Comparison of ENCODE assay signal across 8 mouse cellular contexts in genomic region chr2:32082229-32082628, GRCm38 (mm10). TPM values are rescaled to one million over a fixed set of nuclear protein-coding genes. Genes with fewer than 3 reads are reported as not detected.
DNase-seq lines count a peak whose midpoint lies in the region; ATAC-seq and TF ChIP-seq lines count a peak whose summit lies in the region.

No protein-coding gene starts in this region.

- H3K4me3 ChIP-seq in layer of hippocampus, adult 2 months: peak overlapping the region; percentile 82
- H3K4me3 ChIP-seq in embryonic facial prominence, embryonic 14.5 days (ENCODE audit: low read depth, low read length): peak overlapping the region; percentile 63
- peak overlapping the region; percentile 68 for H3K4me3 ChIP-seq in limb, embryonic 13.5 days
- peak overlapping the region; percentile 3; the same call in 1 of the 2 replicates for H3K4me3 ChIP-seq in olfactory bulb, adult 2 months (ENCODE audit: insufficient read depth, low read depth, low read length)

- no peak for TF ChIP-seq CTCF in layer of hippocampus, adult 2 months (conservative IDR thresholded peaks at IDR 0.05)
- no peak for TF ChIP-seq CTCF in olfactory bulb, adult 2 months (IDR thresholded peaks at IDR 0.05; ENCODE audit: insufficient read depth, low read depth, low read length)

- no peaks in the 10 kb centered on the region for H3K36me3 ChIP-seq in embryonic facial prominence, embryonic 14.5 days (ENCODE audit: control insufficient read depth, insufficient read depth, low read length)
- no peaks in the 10 kb centered on the region for H3K36me3 ChIP-seq in limb, embryonic 13.5 days

- no peak for ATAC-seq in embryonic facial prominence, embryonic 14.5 days (ENCODE audit: low read depth)
- no peak for ATAC-seq in limb, embryonic 13.5 days (ENCODE audit: low FRiP score, low read depth)

- 0 out of 2 replicates have a peak, but pooled peaks cover 3% of the 10 kb centered on the region for H3K4me1 ChIP-seq in embryonic facial prominence, embryonic 14.5 days (ENCODE audit: control insufficient read depth, insufficient read depth, low read length)
- H3K4me1 ChIP-seq in limb, embryonic 13.5 days: peaks cover 20% of the 10 kb centered on the region
- 0 out of 2 replicates have a peak, but pooled peaks cover 8% of the 10 kb centered on the region for H3K4me1 ChIP-seq in olfactory bulb, adult 2 months (ENCODE audit: control insufficient read depth, insufficient read depth, low read length)

- WGBS in embryonic facial prominence, embryonic 14.5 days: 48% methylated on average over 2 of the region's 2 CpGs
- WGBS in limb, embryonic 13.5 days: 5% methylated on average over 2 of the region's 2 CpGs
- WGBS in olfactory bulb, adult 2 months: 77% methylated on average over 2 of the region's 2 CpGs

- no peak for DNase-seq in layer of hippocampus, adult 2 months (ENCODE audit: low spot score in 2 of 2)
- no peak for DNase-seq in layer of hippocampus, postnatal 14 days (ENCODE audit: low spot score in 2 of 2)
- DNase-seq in embryonic facial prominence, embryonic 14.5 days (ENCODE audit: low spot score): no peak
- DNase-seq in adrenal gland, adult 2 months: no peak
- no peak for DNase-seq in testis, postnatal 10 days (ENCODE audit: low spot score)
- no peak for DNase-seq in urinary bladder, postnatal 25 days (ENCODE audit: low spot score)

- no peaks in the 10 kb centered on the region for H3K9me3 ChIP-seq in embryonic facial prominence, embryonic 14.5 days (ENCODE audit: control insufficient read depth, low read length)
- no peaks in the 10 kb centered on the region for H3K9me3 ChIP-seq in limb, embryonic 13.5 days

- H3K27ac ChIP-seq in layer of hippocampus, adult 2 months: no peak overlapping the region
- H3K27ac ChIP-seq in embryonic facial prominence, embryonic 14.5 days (replicated peaks; ENCODE audit: low read depth, low read length): no peak overlapping the region
- no peak overlapping the region for H3K27ac ChIP-seq in limb, embryonic 13.5 days
- no peak overlapping the region for H3K27ac ChIP-seq in olfactory bulb, adult 2 months (ENCODE audit: insufficient read depth, low read depth, low read length)

- TF ChIP-seq POLR2A in olfactory bulb, adult 2 months (IDR thresholded peaks at IDR 0.05; ENCODE audit: insufficient read depth, low read depth, low read length): no peak

- H3K9ac ChIP-seq in embryonic facial prominence, embryonic 14.5 days (ENCODE audit: low read depth, low read length): 0 out of 2 replicates have a peak overlapping the region, but pooled peaks have one; percentile 60
- peak overlapping the region; percentile 70; the same call in 1 of the 2 replicates for H3K9ac ChIP-seq in limb, embryonic 13.5 days

- peaks cover 47% of the 10 kb centered on the region for H3K27me3 ChIP-seq in embryonic facial prominence, embryonic 14.5 days (replicated peaks; ENCODE audit: control insufficient read depth, insufficient read depth, low read length)
- H3K27me3 ChIP-seq in limb, embryonic 13.5 days: peaks cover 62% of the 10 kb centered on the region

- peak overlapping the region; percentile 100 for H3K4me2 ChIP-seq in embryonic facial prominence, embryonic 14.5 days (ENCODE audit: low read depth, low read length)
- H3K4me2 ChIP-seq in limb, embryonic 13.5 days (replicated peaks): peak overlapping the region; percentile 99

RNA-seq across cellular contexts. Expression of gene Fam78a, which starts 2.4 kb away (rescaled TPM):
- 1 to 10 TPM; 3.6 to 6.0 TPM for total RNA-seq in layer of hippocampus, adult 2 months (2021)
- 1 to 10 TPM; 2.4 to 2.7 TPM for total RNA-seq in layer of hippocampus, postnatal 14 days (2021)
- polyA plus RNA-seq in embryonic facial prominence, embryonic 14.5 days (2014; fragmentation: Nextera tagmentation; extraction: Ambion mirVana): 8.2 and 8.9 TPM in 2 replicates
- 4.5 and 5.4 TPM in 2 replicates for polyA plus RNA-seq in limb, embryonic 13.5 days (2015; fragmentation: Nextera tagmentation; extraction: Ambion mirVana)
- not detected in 2 replicates for polyA plus RNA-seq in olfactory bulb, adult 2 months (2012; ENCODE audit: insufficient read depth, insufficient read length, low replicate concordance, missing spikeins)
- total RNA-seq in adrenal gland, adult 2 months (2021): 1 to 10 TPM; 1.5 to 4.8 TPM
- 2.6 and 6.5 TPM in 2 replicates for polyA plus RNA-seq in adrenal gland, adult 2 months (2012; rRNA removed)

RNA-seq across cellular contexts. Expression of gene Plpp7, which starts 13.1 kb away (rescaled TPM):
- 10 to 100 TPM; 20.2 to 21.8 TPM for total RNA-seq in layer of hippocampus, adult 2 months (2021)
- 10 to 100 TPM; 20.2 to 21.5 TPM for total RNA-seq in layer of hippocampus, postnatal 14 days (2021)
- 11.7 and 13.0 TPM in 2 replicates for polyA plus RNA-seq in embryonic facial prominence, embryonic 14.5 days (2014; fragmentation: Nextera tagmentation; extraction: Ambion mirVana)
- 7.3 and 8.3 TPM in 2 replicates for polyA plus RNA-seq in limb, embryonic 13.5 days (2015; fragmentation: Nextera tagmentation; extraction: Ambion mirVana)
- polyA plus RNA-seq in olfactory bulb, adult 2 months (2012; ENCODE audit: insufficient read depth, insufficient read length, low replicate concordance, missing spikeins): not detected in 2 replicates
- total RNA-seq in adrenal gland, adult 2 months (2021): 1 to 10 TPM; 4.0 to 4.2 TPM
- 35.8 and 42.0 TPM in 2 replicates for polyA plus RNA-seq in adrenal gland, adult 2 months (2012; rRNA removed)

Comparison
In these comparisons a context has a peak if more than half of its experiments do, and no peak if none do; other contexts are left out.
1. H3K4me3 ChIP-seq: peak in every context shown above with its lines; median percentile 82 in layer of hippocampus, adult 2 months; 68 in limb, embryonic 13.5 days; 63 in embryonic facial prominence, embryonic 14.5 days; 3 in olfactory bulb, adult 2 months.